Mouse (Mus musculus): Measurements from ENCODE around the gene Alg5. TPM values are rescaled to one million over a fixed set of nuclear protein-coding genes. Genes with fewer than 3 reads are reported as not detected.
A peak's percentile ranks its signal among the peaks of the same experiment; 100 is the strongest.

Alg5 gene
- polyA plus RNA-seq, 1 experiment from 2014 or later = 37.7 TPM

DNA sequence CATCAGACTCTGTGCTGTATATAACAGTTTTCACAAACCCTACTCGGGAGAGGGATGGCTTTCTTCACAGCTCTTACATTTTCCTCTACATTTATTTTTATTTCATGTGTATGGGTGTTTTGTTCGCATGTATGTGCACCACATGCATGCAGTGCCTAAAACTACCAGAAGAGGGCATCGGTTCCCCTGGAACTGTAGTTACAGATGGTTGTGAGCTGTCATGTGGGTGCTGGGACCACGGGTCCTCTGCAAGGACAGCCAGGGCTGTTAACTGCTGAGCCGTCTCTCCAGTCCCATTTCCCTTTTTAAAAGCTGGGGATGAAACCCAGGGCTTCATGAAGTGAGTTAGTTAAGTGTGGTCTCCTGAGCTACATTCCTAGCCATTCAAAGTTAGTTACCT lies 60.0 kb downstream of the Alg5 start:
- Histone ChIP-seq H3K9me3 (ENCODE audit: control insufficient read depth, low read length) (peaks cover 4% of the 10 kb centered on the region; the same call in 1 of the 2 replicates), H3K27me3 (ENCODE audit: control insufficient read depth, insufficient read depth, low read length) (no peaks in the 10 kb centered on the region), H3K27ac (ENCODE audit: low read depth, low read length) (no peak overlapping the region), H3K4me1 (replicated peaks; ENCODE audit: control insufficient read depth, insufficient read depth, low read length) (no peaks in the 10 kb centered on the region), H3K36me3 (ENCODE audit: control insufficient read depth, insufficient read depth, low read length) (no peaks in the 10 kb centered on the region), H3K4me2 (ENCODE audit: low read depth, low read length, severe bottlenecking) (no peak overlapping the region), H3K9ac (ENCODE audit: low read length) (no peak overlapping the region), H3K4me3 (ENCODE audit: low read depth, low read length) (no peak overlapping the region)
- ATAC-seq (replicated peaks; ENCODE audit: low FRiP score) = no peak
- peak; percentile 48 for DNase-seq (ENCODE audit: low spot score)
- 93% methylated on average over 5 of the region's 5 CpGs for WGBS

DNA sequence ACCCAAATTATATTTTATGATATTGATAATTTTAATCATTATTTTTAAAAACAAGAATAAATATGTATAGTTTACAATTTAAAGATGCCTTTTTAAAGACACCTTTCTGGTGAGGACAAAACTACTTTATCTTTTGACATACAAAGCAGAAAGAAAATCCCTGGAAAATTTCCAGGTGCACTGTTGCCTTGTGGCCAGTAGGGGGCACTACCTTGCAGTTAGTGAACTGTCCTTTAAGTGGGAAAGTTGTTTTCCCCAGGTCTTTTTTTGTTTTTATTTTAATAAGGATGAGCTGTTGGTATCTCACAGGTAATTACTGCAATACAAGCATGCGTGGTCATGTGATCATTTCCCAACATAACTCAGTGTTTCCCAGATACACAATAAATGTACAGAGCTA lies 60.5 kb downstream of the Alg5 start:
- peak; percentile 39 for DNase-seq (ENCODE audit: low spot score)
- no peak for ATAC-seq (replicated peaks; ENCODE audit: low FRiP score)

DNA sequence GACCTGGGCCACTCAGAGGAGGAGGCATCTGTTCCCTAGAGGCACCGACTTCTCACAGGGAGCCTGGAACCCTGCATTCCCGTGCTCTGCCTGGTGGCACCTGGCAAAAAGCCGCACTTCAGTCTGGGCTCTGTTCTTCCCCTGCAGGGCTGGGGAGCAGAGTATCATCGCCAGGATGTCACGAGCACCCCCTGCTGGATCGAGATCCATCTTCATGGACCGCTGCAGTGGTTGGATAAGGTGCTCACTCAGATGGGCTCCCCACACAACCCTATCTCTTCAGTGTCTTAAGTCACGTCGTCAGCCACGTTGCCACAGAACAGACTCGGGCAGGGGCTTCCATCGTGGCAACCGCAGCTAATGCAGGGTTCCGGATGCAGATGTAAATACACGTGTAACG lies 61.9 kb downstream of the Alg5 start:
- Histone ChIP-seq H3K4me3 (ENCODE audit: low read depth, low read length) (no peak overlapping the region), H3K27ac (ENCODE audit: low read depth, low read length) (no peak overlapping the region), H3K4me2 (ENCODE audit: low read depth, low read length, severe bottlenecking) (no peak overlapping the region), H3K9ac (ENCODE audit: low read length) (no peak overlapping the region), H3K36me3 (ENCODE audit: control insufficient read depth, insufficient read depth, low read length) (no peaks in the 10 kb centered on the region), H3K4me1 (replicated peaks; ENCODE audit: control insufficient read depth, insufficient read depth, low read length) (no peaks in the 10 kb centered on the region), H3K27me3 (ENCODE audit: control insufficient read depth, insufficient read depth, low read length) (no peaks in the 10 kb centered on the region), H3K9me3 (ENCODE audit: control insufficient read depth, low read length) (peaks cover 4% of the 10 kb centered on the region; the same call in 1 of the 2 replicates)
- 38% methylated on average over 16 of the region's 16 CpGs for WGBS
- ATAC-seq (replicated peaks; ENCODE audit: low FRiP score) (no peak; the same call in 1 of the 2 replicates), DNase-seq (ENCODE audit: low spot score) (peak; percentile 53)

More for the DNA sequence above, 60.5 kb downstream of the Alg5 start:
- Histone ChIP-seq H3K4me1 (replicated peaks; ENCODE audit: control insufficient read depth, insufficient read depth, low read length) (no peaks in the 10 kb centered on the region), H3K36me3 (ENCODE audit: control insufficient read depth, insufficient read depth, low read length) (no peaks in the 10 kb centered on the region), H3K27me3 (ENCODE audit: control insufficient read depth, insufficient read depth, low read length) (no peaks in the 10 kb centered on the region), H3K4me2 (ENCODE audit: low read depth, low read length, severe bottlenecking) (no peak overlapping the region), H3K27ac (ENCODE audit: low read depth, low read length) (no peak overlapping the region), H3K4me3 (ENCODE audit: low read depth, low read length) (no peak overlapping the region), H3K9me3 (ENCODE audit: control insufficient read depth, low read length) (peaks cover 4% of the 10 kb centered on the region; the same call in 1 of the 2 replicates), H3K9ac (ENCODE audit: low read length) (no peak overlapping the region)
- 92% methylated on average over 1 of the region's 1 CpGs for WGBS

Other genes with a start within 250 kb of the Alg5 start
- 123 and 129 TPM in 2 replicates for gene Supt20, start 42.7 kb upstream of the Alg5 start, polyA plus RNA-seq (2014; fragmentation: Nextera tagmentation; extraction: Ambion mirVana)
- 1.0 and 1.8 TPM in 2 replicates for gene Gm21958, start 21.2 kb upstream of the Alg5 start, polyA plus RNA-seq (2014; fragmentation: Nextera tagmentation; extraction: Ambion mirVana)
- gene Exosc8, start 146 bp upstream of the Alg5 start, polyA plus RNA-seq (2014; fragmentation: Nextera tagmentation; extraction: Ambion mirVana) = 166 and 176 TPM in 2 replicates
- 0.32 and 0.33 TPM in 2 replicates for gene Smad9, start 20.0 kb downstream of the Alg5 start, polyA plus RNA-seq (2014; fragmentation: Nextera tagmentation; extraction: Ambion mirVana)
- 57.6 and 65.6 TPM in 2 replicates for gene Rfxap, start 72.3 kb downstream of the Alg5 start, polyA plus RNA-seq (2014; fragmentation: Nextera tagmentation; extraction: Ambion mirVana)
- gene Sertm1, start 180.3 kb downstream of the Alg5 start, polyA plus RNA-seq (2014; fragmentation: Nextera tagmentation; extraction: Ambion mirVana) = 0.64 and 0.73 TPM in 2 replicates

Data from forebrain, embryonic 11.5 days (tissue).